Mouse (Mus musculus) right cerebral cortex, postnatal 14 days (tissue): ENCODE results near the gene Bdkrb2.

Source experiments
- DNase-seq: peaks from one replicate; pipeline ENCODE4 v3.0.0; 2022

The Bdkrb2 gene

GRCm38 (mm10) chr12:105562936-105563680 is at the start of gene Bdkrb2:
Gene Bdkrb2, plus strand, starts transcription at chr12:105563226.
- DNase-seq = no peak

- DNase-seq = no peak
Measured at GRCm38 (mm10) chr12:105514111-105514510, 48.9 kb upstream of the Bdkrb2 start.

GRCm38 (mm10) chr12:105517026-105517675 is 45.9 kb upstream of the Bdkrb2 start:
- no peak for DNase-seq

GRCm38 (mm10) chr12:105519851-105520250 is 43.2 kb upstream of the Bdkrb2 start:
- DNase-seq = no peak

- no peak for DNase-seq
Measured at GRCm38 (mm10) chr12:105521170-105521762, 41.8 kb upstream of the Bdkrb2 start.

GRCm38 (mm10) chr12:105523737-105524136 is 39.3 kb upstream of the Bdkrb2 start:
- no peak for DNase-seq

- DNase-seq = no peak
Measured at GRCm38 (mm10) chr12:105526186-105526585, 36.8 kb upstream of the Bdkrb2 start.

GRCm38 (mm10) chr12:105526829-105527228 is 36.2 kb upstream of the Bdkrb2 start:
- no peak for DNase-seq

- no peak for DNase-seq
Measured at GRCm38 (mm10) chr12:105529545-105529944, 33.5 kb upstream of the Bdkrb2 start.

- DNase-seq = no peak
Measured at GRCm38 (mm10) chr12:105531724-105532371, 31.2 kb upstream of the Bdkrb2 start.

GRCm38 (mm10) chr12:105534842-105535241 is 28.2 kb upstream of the Bdkrb2 start:
- DNase-seq = no peak

- no peak for DNase-seq
Measured at GRCm38 (mm10) chr12:105535968-105536760, 26.9 kb upstream of the Bdkrb2 start.

GRCm38 (mm10) chr12:105537162-105537561 is 25.9 kb upstream of the Bdkrb2 start:
- no peak for DNase-seq

- DNase-seq = no peak
Measured at GRCm38 (mm10) chr12:105539649-105540048, 23.4 kb upstream of the Bdkrb2 start.

GRCm38 (mm10) chr12:105541590-105542402 is 21.2 kb upstream of the Bdkrb2 start:
- DNase-seq = no peak

GRCm38 (mm10) chr12:105542513-105542912 is 20.5 kb upstream of the Bdkrb2 start:
- DNase-seq = no peak

- no peak for DNase-seq
Measured at GRCm38 (mm10) chr12:105543176-105543575, 19.9 kb upstream of the Bdkrb2 start.

- DNase-seq = no peak
Measured at GRCm38 (mm10) chr12:105543751-105544150, 19.3 kb upstream of the Bdkrb2 start.

GRCm38 (mm10) chr12:105544872-105545271 is 18.2 kb upstream of the Bdkrb2 start:
- no peak for DNase-seq

GRCm38 (mm10) chr12:105545696-105546435 is 17.2 kb upstream of the Bdkrb2 start:
- DNase-seq = no peak

- DNase-seq = no peak
Measured at GRCm38 (mm10) chr12:105546538-105546937, 16.5 kb upstream of the Bdkrb2 start.
